Mouse (Mus musculus) intestine, embryonic 16.5 days (tissue): Measurements from ENCODE around the gene Mchr1. TPM values are rescaled to one million over a fixed set of nuclear protein-coding genes. Genes with fewer than 3 reads are reported as not detected.

Source experiments
- ATAC-seq: fragments of 200-750 bp; cut with Nextera tagmentation; 2 replicates; pipeline ENCODE4 v1.8.0; 2017; ENCODE audit warnings: moderate TSS enrichment, moderate library complexity
- H3K27ac ChIP-seq: fragments of 300-500 bp; sonication (generic); 2 replicates; pipeline ENCODE4 v1.5.1; 2014; ENCODE audit warnings: mild to moderate bottlenecking, low read length
- H3K27me3 ChIP-seq: fragments of 300-500 bp; sonication (generic); replicated peaks from 2 replicates; pipeline ENCODE4 v1.6.1; 2014; ENCODE audit warnings: low read length, control low read depth, mixed read lengths; ENCODE audit not compliant: control insufficient read depth, insufficient read depth
- H3K36me3 ChIP-seq: fragments of 300-500 bp; sonication (generic); 2 replicates; pipeline ENCODE4 v1.6.1; 2014; ENCODE audit warnings: low read length, control low read depth; ENCODE audit not compliant: control insufficient read depth, insufficient read depth
- H3K4me1 ChIP-seq: fragments of 300-500 bp; sonication (generic); 2 replicates; pipeline ENCODE4 v1.6.1; 2014; ENCODE audit warnings: low read length, control low read depth, mixed read lengths; ENCODE audit not compliant: control insufficient read depth, insufficient read depth
- H3K4me2 ChIP-seq: fragments of 300-500 bp; sonication (generic); 2 replicates; pipeline ENCODE4 v1.6.1; 2014; ENCODE audit warnings: low read depth, low read length, control low read depth
- H3K4me3 ChIP-seq: fragments of 300-500 bp; sonication (generic); 2 replicates; pipeline ENCODE4 v1.5.1; 2014; ENCODE audit warnings: mild to moderate bottlenecking, low read length
- H3K9ac ChIP-seq: fragments of 300-500 bp; sonication (generic); 2 replicates; pipeline ENCODE4 v1.6.1; 2014; ENCODE audit warnings: low read depth, low read length
- H3K9me3 ChIP-seq: fragments of 300-500 bp; sonication (generic); 2 replicates; pipeline ENCODE4 v1.6.1; 2016; ENCODE audit warnings: low read length, control low read depth; ENCODE audit not compliant: control insufficient read depth
- WGBS: fragments of 180-500 bp; shearing (Covaris S2); extraction: QIAGEN DNeasy Blood & Tissue Kit; methylation state at CpG from one replicate; pipeline ENCODE4 v1.1.7; 2014; 5-methylcytosine and 5-hydroxymethylcytosine counted together
- polyA plus RNA-seq: library from polyadenylated mRNA; unstranded; fragments of >200 nt; fragmentation: Nextera tagmentation; extraction: Ambion mirVana; gene quantifications from 2 replicates; pipeline ENCODE4 v1.2.1, GENCODE M21; 2015

Mchr1 gene
- polyA plus RNA-seq, 1 experiment from 2014 or later: 0.97 TPM

DNA sequence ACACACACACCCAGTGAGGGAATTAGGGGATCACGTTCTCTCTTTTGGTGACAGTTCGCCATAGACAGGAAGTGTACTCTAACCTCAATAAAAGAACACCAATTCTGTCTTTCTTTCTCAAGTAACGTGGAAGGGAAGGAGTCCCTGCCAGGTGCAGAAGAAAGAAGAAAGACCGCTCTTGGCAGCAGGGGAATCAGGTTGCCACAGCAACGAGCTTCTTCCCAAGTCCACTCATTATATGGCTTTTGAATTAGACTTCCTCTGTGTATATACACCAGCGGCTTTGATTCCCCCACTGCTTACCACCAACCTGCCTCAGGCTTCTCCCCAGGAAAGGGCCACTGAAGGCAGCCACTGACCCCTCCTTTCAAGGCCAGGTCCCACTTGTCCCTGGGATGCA lies 19.8 kb downstream of the Mchr1 start:
- Histone ChIP-seq H3K9ac (no peak overlapping the region), H3K4me3 (no peak overlapping the region), H3K4me2 (no peak overlapping the region), H3K27ac (no peak overlapping the region), H3K36me3 (no peaks in the 10 kb centered on the region), H3K27me3 (no peaks in the 10 kb centered on the region), H3K9me3 (no peaks in the 10 kb centered on the region), H3K4me1 (peaks cover 7% of the 10 kb centered on the region)
- 41% methylated on average over 6 of the region's 6 CpGs for WGBS
- 0 out of 2 replicates have a peak, but pooled peaks have one; percentile 31 for ATAC-seq

DNA sequence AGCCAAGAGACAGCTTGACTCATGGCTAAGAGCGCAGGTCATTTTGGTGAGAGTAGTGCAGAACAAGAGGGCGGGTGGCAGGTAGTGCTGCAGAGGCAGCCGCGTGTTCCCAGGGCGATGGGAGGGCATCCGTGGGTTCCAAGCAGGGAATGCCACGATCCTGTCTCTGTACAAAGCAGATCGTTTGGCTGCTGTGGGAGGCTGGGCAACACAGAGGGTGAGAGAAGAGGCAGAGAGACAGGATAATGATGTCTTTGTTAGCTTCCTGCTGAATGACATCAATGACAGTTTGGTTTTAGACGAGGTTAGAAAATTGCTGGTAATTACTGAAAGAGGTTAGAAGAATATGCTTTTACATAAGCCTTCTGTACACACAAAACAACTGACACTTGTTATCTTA lies 23.0 kb downstream of the Mchr1 start:
- no peak overlapping the region for H3K4me2 ChIP-seq
- no peak overlapping the region for H3K9ac ChIP-seq
- H3K27ac ChIP-seq: no peak overlapping the region
- no peaks in the 10 kb centered on the region for H3K36me3 ChIP-seq
- H3K27me3 ChIP-seq: no peaks in the 10 kb centered on the region
- no peak overlapping the region for H3K4me3 ChIP-seq
- H3K9me3 ChIP-seq: no peaks in the 10 kb centered on the region
- ATAC-seq: no peak
- WGBS: 56% methylated on average over 9 of the region's 9 CpGs
- peaks cover 7% of the 10 kb centered on the region for H3K4me1 ChIP-seq

DNA sequence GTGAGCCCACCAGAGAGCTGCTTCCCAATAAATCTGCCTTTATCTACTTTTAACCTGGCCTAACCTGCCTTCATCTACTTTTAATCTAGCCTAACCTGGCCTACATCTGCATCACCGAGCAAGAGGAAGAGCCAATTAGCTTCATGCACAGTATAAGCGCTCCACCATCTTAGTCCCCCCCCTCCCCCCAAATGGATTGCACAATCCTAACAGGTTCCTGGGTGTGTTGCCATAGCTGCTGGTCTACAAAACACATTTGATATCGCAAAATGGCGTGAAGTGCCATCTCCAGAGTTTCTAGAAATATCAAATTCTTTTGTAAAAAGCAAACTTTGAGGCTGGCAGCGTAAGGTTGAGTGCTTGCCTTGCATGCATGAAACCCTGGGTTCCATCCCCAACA lies 24.0 kb downstream of the Mchr1 start:
- H3K4me2 ChIP-seq: no peak overlapping the region
- ATAC-seq: no peak
- H3K27me3 ChIP-seq: no peaks in the 10 kb centered on the region
- no peak overlapping the region for H3K27ac ChIP-seq
- H3K36me3 ChIP-seq: no peaks in the 10 kb centered on the region
- no peak overlapping the region for H3K4me3 ChIP-seq
- no peaks in the 10 kb centered on the region for H3K9me3 ChIP-seq
- 90% methylated on average over 5 of the region's 5 CpGs for WGBS
- no peak overlapping the region for H3K9ac ChIP-seq
- H3K4me1 ChIP-seq: peaks cover 8% of the 10 kb centered on the region

DNA sequence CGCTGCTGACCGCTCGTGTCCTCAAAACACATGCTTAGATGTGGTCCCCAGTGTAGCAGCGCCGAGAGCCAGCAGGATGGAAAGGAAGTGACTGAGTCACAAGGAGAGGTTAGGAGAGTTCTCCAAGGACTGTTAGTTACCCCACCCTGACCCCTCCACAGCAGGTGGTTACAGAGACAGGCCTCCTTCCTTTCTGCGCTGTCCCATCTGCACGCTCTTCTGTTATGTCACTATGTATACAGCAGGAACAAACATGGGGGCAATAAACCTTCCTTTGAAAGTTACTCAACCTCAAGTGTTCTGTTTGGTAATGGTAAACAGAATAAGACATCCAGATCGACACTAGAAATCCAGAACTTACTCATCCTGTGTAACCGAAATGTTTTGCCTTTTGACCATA lies 24.9 kb downstream of the Mchr1 start:
- no peak overlapping the region for H3K27ac ChIP-seq
- no peaks in the 10 kb centered on the region for H3K9me3 ChIP-seq
- H3K9ac ChIP-seq: no peak overlapping the region
- 67% methylated on average over 9 of the region's 9 CpGs for WGBS
- peaks cover 6% of the 10 kb centered on the region for H3K4me1 ChIP-seq
- no peak overlapping the region for H3K4me2 ChIP-seq
- no peaks in the 10 kb centered on the region for H3K36me3 ChIP-seq
- peak; percentile 65 for ATAC-seq
- H3K27me3 ChIP-seq: no peaks in the 10 kb centered on the region
- H3K4me3 ChIP-seq: no peak overlapping the region

DNA sequence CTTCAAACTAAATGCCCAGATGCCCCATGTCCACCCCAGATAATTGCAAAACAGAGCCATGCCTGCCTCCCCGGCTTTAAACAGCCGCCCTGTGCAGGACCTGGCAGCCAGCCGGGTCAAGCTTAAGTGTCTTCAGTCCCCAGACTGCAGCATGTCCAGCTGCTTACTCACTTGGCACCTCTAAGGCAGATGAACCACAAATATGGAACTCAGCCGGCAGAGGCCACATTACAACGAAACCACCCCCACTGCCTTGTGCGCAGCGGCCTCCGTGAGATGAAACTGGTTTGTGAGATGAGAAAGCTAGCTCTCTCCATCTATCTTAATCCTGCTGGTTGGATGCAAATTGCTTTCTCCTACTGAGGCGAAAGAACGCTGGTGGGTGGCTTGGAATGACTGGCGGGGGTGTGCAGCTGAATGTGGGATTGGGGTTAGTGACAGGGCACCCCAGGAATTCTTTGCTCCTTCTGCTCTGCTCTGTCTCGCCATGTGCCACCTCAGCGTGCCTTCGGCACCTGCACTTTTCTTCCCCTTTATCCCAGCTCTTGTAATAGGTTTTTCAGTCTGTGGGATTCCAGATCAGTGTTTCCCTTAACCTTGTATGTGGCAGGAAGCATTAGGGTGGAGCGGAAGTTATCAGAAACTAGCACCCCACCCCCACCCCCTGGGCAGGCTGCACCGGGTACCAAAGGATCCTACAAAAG lies 29.2 kb downstream of the Mchr1 start:
- Histone ChIP-seq H3K4me1 (peaks cover 5% of the 10 kb centered on the region; the same call in 1 of the 2 replicates), H3K36me3 (no peaks in the 10 kb centered on the region), H3K4me3 (no peak overlapping the region), H3K27me3 (no peaks in the 10 kb centered on the region), H3K27ac (no peak overlapping the region), H3K9me3 (no peaks in the 10 kb centered on the region), H3K9ac (no peak overlapping the region), H3K4me2 (no peak overlapping the region)
- ATAC-seq: no peak
- 47% methylated on average over 16 of the region's 16 CpGs for WGBS

DNA sequence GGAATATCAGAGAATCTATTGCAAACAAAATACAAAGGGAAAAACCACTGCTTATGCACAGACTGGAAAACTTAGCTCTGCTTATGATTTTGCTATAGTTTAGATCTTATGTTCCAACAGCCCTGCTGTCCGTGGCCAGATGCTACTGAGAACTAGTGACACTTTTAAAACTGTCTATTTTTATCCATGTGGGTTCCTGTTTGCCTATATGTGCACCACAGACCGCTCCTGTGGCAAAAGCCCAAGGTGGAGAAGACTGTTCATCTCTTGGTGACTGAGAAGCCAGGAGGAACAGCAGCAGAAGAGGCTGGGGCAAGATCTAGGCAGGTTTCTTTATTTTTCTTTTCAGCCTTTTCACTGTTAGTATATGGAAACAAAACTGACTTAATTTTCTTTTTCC lies 32.1 kb downstream of the Mchr1 start:
- ATAC-seq: no peak
- Histone ChIP-seq H3K4me2 (no peak overlapping the region), H3K4me3 (no peak overlapping the region), H3K9ac (no peak overlapping the region), H3K27ac (no peak overlapping the region), H3K9me3 (no peaks in the 10 kb centered on the region; the same call in 1 of the 2 replicates), H3K27me3 (no peaks in the 10 kb centered on the region), H3K36me3 (no peaks in the 10 kb centered on the region), H3K4me1 (peaks cover 8% of the 10 kb centered on the region; the same call in 1 of the 2 replicates)
- 75% methylated on average over 2 of the region's 2 CpGs for WGBS

DNA sequence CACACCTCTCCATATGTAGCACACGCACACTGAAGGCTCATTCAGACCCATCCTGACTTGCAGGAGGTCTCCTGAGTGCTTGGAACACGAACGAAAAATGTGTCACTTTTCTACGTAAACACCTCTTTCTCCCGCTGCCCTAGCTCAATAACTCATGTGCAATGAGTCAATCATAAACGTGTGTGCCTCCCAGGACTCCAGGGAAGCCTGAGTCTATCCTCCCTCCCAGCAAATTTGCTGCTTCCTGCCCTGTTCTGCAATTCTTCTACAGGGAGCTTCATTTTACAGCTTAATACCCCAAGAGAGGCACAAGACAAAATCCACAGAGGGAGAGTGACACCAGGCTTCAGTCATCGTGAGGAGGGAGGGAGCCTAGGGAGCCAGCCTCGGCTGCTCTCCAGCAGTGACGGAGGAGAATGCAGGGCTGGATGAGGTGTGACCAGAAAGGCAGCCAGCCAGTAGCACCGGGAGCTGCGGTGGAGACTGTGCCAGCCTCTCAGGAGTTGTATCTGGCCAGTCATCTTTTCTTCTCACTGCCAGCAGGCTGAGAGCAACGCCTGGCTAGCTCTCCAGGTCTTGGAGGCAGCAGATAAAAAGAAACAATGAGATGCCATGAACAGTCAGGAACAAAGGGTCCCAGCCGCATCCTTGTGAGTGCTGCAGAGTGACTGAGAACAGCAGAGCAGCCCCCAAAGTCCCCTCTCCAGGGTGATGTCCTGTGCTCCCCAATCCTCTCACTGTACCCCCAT lies 37.2 kb downstream of the Mchr1 start:
- 0 out of 2 replicates have a peak, but pooled peaks have one; percentile 40 for ATAC-seq
- no peak overlapping the region for H3K9ac ChIP-seq
- H3K4me3 ChIP-seq: no peak overlapping the region
- H3K27me3 ChIP-seq: no peaks in the 10 kb centered on the region
- H3K27ac ChIP-seq: no peak overlapping the region
- WGBS: 14% methylated on average over 13 of the region's 13 CpGs
- H3K36me3 ChIP-seq: no peaks in the 10 kb centered on the region
- H3K4me2 ChIP-seq: no peak overlapping the region
- no peaks in the 10 kb centered on the region; the same call in 1 of the 2 replicates for H3K9me3 ChIP-seq
- peaks cover 6% of the 10 kb centered on the region; the same call in 1 of the 2 replicates for H3K4me1 ChIP-seq

DNA sequence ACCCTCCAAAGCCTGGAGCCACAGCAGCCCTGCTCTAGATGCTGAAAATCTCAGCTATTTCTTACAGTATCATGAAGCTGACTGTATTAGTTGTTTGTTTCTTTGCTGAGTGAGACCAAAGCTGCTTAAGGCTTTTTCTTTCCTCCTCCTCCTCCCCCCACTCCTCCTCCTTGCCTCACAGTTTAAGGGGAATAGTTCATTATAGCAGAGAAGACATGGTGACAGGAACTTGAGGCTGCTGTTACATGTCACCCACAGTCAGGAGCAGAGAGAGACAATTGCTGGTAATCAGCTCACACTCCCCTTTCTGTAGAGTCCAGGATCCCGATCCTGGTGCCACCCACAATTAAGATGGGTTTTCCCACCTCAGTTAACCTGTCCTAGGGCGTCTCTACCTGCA lies 38.1 kb downstream of the Mchr1 start:
- Histone ChIP-seq H3K27me3 (no peaks in the 10 kb centered on the region), H3K36me3 (no peaks in the 10 kb centered on the region), H3K9me3 (no peaks in the 10 kb centered on the region; the same call in 1 of the 2 replicates), H3K9ac (no peak overlapping the region), H3K4me2 (no peak overlapping the region), H3K4me1 (peaks cover 6% of the 10 kb centered on the region; the same call in 1 of the 2 replicates), H3K27ac (no peak overlapping the region), H3K4me3 (no peak overlapping the region)
- no peak for ATAC-seq
- 69% methylated on average over 2 of the region's 2 CpGs for WGBS

DNA sequence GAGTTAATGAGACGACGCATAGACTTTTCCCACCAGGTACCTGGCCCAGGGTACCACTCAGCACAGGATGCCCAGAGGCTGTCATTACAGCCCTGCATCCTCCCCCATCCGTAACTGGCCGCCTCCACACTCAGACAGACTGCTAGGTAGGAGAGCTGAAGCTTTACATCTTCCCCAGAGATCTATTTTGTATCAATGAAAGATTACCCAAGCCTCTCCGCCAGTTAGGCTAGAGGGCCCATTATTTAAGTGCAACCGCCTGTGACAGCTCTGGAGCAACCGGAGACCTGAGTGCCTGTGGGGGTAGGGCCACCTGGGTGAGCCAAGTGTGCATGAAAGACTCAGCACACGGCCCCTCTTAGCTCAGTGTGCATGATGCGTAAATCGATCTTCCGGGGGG lies 42.6 kb downstream of the Mchr1 start:
- Histone ChIP-seq H3K27ac (no peak overlapping the region), H3K4me3 (no peak overlapping the region), H3K9ac (no peak overlapping the region), H3K36me3 (no peaks in the 10 kb centered on the region), H3K27me3 (no peaks in the 10 kb centered on the region), H3K4me2 (no peak overlapping the region), H3K9me3 (no peaks in the 10 kb centered on the region), H3K4me1 (no peaks in the 10 kb centered on the region)
- WGBS: 34% methylated on average over 11 of the region's 11 CpGs
- no peak for ATAC-seq
